In the genomic region with DNA sequence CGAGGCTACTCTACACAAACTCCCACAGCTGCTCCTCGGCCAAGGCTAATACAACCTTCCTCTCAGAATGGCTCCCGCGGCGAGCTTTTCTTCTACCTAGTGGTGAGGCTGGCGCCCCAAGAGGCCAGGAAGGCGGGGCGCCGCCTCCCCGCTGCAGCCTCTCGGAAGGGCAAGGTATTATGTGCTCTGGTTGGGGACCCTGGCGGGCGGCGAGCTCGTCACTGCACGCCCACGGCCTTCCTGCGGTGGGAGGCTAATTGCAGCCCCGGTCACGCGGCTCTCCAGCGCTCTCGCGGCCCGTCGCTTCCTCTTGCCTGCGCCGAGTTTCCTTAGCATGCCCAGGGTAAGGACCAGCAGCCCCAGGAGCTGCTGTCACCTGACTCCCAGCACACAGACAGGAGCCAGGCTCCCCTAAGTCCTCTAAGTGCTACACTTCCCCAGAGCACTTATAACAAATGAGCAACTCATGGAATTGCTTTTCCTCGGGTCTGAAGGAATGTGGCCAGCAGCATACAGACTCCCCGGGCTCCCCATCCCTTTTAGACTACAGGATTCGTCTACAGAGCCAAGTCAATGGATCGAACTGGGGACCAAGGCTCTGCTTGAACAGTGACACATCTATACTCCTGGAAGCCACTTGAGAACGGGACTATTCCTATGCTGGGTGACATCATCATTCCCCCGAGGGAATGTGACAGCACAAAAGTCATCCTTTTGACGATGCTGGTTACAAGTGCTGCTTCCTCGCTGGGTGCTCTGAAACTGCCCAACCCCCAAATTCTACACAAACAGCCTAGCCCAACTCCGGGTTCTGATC, we compare ENCODE assay signal across 8 mouse cellular contexts. TPM values are rescaled to one million over a fixed set of nuclear protein-coding genes. Genes with fewer than 3 reads are reported as not detected.
A peak's percentile ranks its signal among the peaks of the same experiment; 100 is the strongest.
DNase-seq lines count a peak whose midpoint lies in the region; ATAC-seq lines count a peak whose summit lies in the region.

No protein-coding gene starts in this region.

- H3K4me2 ChIP-seq in hindbrain, embryonic 15.5 days, result peak overlapping the region; percentile 78

- H3K27ac ChIP-seq in hindbrain, embryonic 15.5 days (replicated peaks), result peak overlapping the region; percentile 72

- H3K4me1 ChIP-seq in hindbrain, embryonic 15.5 days (replicated peaks), result peaks cover 30% of the 10 kb centered on the region

- peak overlapping the region; percentile 50 for H3K9ac ChIP-seq in hindbrain, embryonic 15.5 days

- peak; percentile 84 for ATAC-seq in hindbrain, embryonic 15.5 days (ENCODE audit: low FRiP score, low read depth)
- ATAC-seq in megakaryocyte progenitor cell, adult 5-6 weeks (replicated peaks; ENCODE audit: poor library complexity), result peak; percentile 89

- H3K36me3 ChIP-seq in hindbrain, embryonic 15.5 days, result peaks cover 22% of the 10 kb centered on the region

- no peaks in the 10 kb centered on the region for H3K9me3 ChIP-seq in hindbrain, embryonic 15.5 days

- H3K4me3 ChIP-seq in hindbrain, embryonic 15.5 days, result peak overlapping the region; percentile 35

- H3K27me3 ChIP-seq in hindbrain, embryonic 15.5 days, result no peaks in the 10 kb centered on the region

- intact Hi-C loops in left cerebral cortex, postnatal 25 days (cut with DNase I), result no loop called here

- 2% methylated on average over 36 of the region's 37 CpGs for WGBS in hindbrain, embryonic 15.5 days

- peak; percentile 76 for DNase-seq in Muller cell, postnatal 12 days (ENCODE audit: inconsistent ontology term)
- peak; percentile 56 for DNase-seq in cerebellum, adult 8-10 months
- peak; percentile 55 to 66 for DNase-seq in frontal cortex, postnatal 36 days (ENCODE audit: low spot score in 2 of 2)
- peak; percentile 61 to 65 for DNase-seq in left cerebral cortex, postnatal 25 days (ENCODE audit: low spot score in 2 of 2)
- DNase-seq in right cerebral cortex, postnatal 36 days (ENCODE audit: low spot score in 2 of 2), result peak; percentile 45 to 46
- no peak for DNase-seq in yolk sac, embryonic 10.5 days (ENCODE audit: low spot score)

RNA-seq across cellular contexts. Expression of a gene that starts 19.5 kb away (rescaled TPM):
- not detected in 2 replicates for polyA plus RNA-seq in hindbrain, embryonic 15.5 days (2015; fragmentation: Nextera tagmentation; extraction: Ambion mirVana)
- total RNA-seq in left cerebral cortex, postnatal 25 days (2021), result not detected
- not detected in 2 replicates for total RNA-seq in megakaryocyte progenitor cell, adult 5-6 weeks (2015)
- total RNA-seq in megakaryocyte progenitor cell, adult 5-6 weeks (2017), result not detected in 2 replicates

RNA-seq across cellular contexts. Expression of a gene that starts 19.6 kb away (rescaled TPM):
- 7.3 and 11.3 TPM in 2 replicates for polyA plus RNA-seq in hindbrain, embryonic 15.5 days (2015; fragmentation: Nextera tagmentation; extraction: Ambion mirVana)
- total RNA-seq in left cerebral cortex, postnatal 25 days (2021), result 10 to 100 TPM; 46.6 to 48.8 TPM
- total RNA-seq in megakaryocyte progenitor cell, adult 5-6 weeks (2015), result not detected in 2 replicates
- total RNA-seq in megakaryocyte progenitor cell, adult 5-6 weeks (2017), result not detected in 2 replicates

RNA-seq across cellular contexts. Expression of a gene that starts 34.0 kb away (rescaled TPM):
- polyA plus RNA-seq in hindbrain, embryonic 15.5 days (2015; fragmentation: Nextera tagmentation; extraction: Ambion mirVana), result 44.9 and 46.0 TPM in 2 replicates
- 10 to 100 TPM; 19.4 to 25.7 TPM for total RNA-seq in left cerebral cortex, postnatal 25 days (2021)
- total RNA-seq in megakaryocyte progenitor cell, adult 5-6 weeks (2015), result 58.3 and 101 TPM in 2 replicates
- 25.2 and 35.2 TPM in 2 replicates for total RNA-seq in megakaryocyte progenitor cell, adult 5-6 weeks (2017)

Comparison
In these comparisons a context has a peak if more than half of its experiments do, and no peak if none do; other contexts are left out.
1. RNA of a gene that starts 19.6 kb away (total RNA-seq): 46.6 to 48.8 TPM in left cerebral cortex, postnatal 25 days; not detected in megakaryocyte progenitor cell, adult 5-6 weeks; every median in the first group is over 10 times any median in the second.